Mouse (Mus musculus) C2C12 (cell line): Measurements from ENCODE around the gene Erc1. TPM values are rescaled to one million over a fixed set of nuclear protein-coding genes. Genes with fewer than 3 reads are reported as not detected.

ENCODE experiments used
- H3K27me3 ChIP-seq: one replicate; pipeline ENCODE4 v1.6.1; 2011; ENCODE audit not compliant: control insufficient read depth, insufficient read depth, insufficient read length
- H3K36me3 ChIP-seq: one replicate; pipeline ENCODE4 v1.6.1; 2011; ENCODE audit not compliant: control insufficient read depth, insufficient read depth
- H3K4me3 ChIP-seq: one replicate; pipeline ENCODE4 v1.5.1; 2011; ENCODE audit warnings: mild to moderate bottlenecking, control low read depth; ENCODE audit not compliant: poor library complexity, insufficient read depth, severe bottlenecking
- H3K79me2 ChIP-seq: one replicate; pipeline ENCODE4 v1.6.1; 2011; ENCODE audit not compliant: control insufficient read depth, insufficient read depth
- H3K79me3 ChIP-seq: one replicate; pipeline ENCODE4 v1.6.1; 2011; ENCODE audit warnings: low read depth, control low read depth
- H3ac ChIP-seq: one replicate; pipeline ENCODE3; 2011; ENCODE audit warnings: low read depth; ENCODE audit not compliant: control insufficient read depth, insufficient read length
- CEBPB ChIP-seq: IDR thresholded peaks from one replicate; pipeline ENCODE4 v1.6.1; 2011; ENCODE audit warnings: low read depth, mild to moderate bottlenecking, control low read depth, moderate library complexity
- CTCF ChIP-seq: IDR thresholded peaks from one replicate; pipeline ENCODE4 v1.5.1; 2011; ENCODE audit not compliant: control insufficient read depth, insufficient read depth, insufficient read length
- FOSL1 ChIP-seq: IDR thresholded peaks from one replicate; pipeline ENCODE4 v1.8.0; 2011; ENCODE audit warnings: mild to moderate bottlenecking, low read length; ENCODE audit not compliant: poor library complexity, insufficient read depth, severe bottlenecking
- MAX ChIP-seq: IDR thresholded peaks from one replicate; pipeline ENCODE4 v1.6.1; 2011; ENCODE audit warnings: mild to moderate bottlenecking, control low read depth
- MYOD1 ChIP-seq: IDR thresholded peaks from one replicate; pipeline ENCODE4 v1.6.1; 2011; ENCODE audit warnings: low read depth; ENCODE audit not compliant: control insufficient read depth, insufficient read length
- MYOG ChIP-seq: IDR thresholded peaks from one replicate; pipeline ENCODE4 v1.6.1; 2011; ENCODE audit not compliant: control insufficient read depth, insufficient read length; ENCODE audit errors: extremely low read depth
- USF1 ChIP-seq: IDR thresholded peaks from one replicate; pipeline ENCODE4 v1.6.1; 2011; ENCODE audit warnings: low read depth, mild to moderate bottlenecking, control low read depth, moderate library complexity
- polyA plus RNA-seq: library from polyadenylated mRNA; unstranded; fragments of >200 nt; fragmentation: generic; extraction: Trizol; gene quantifications from one replicate; pipeline ENCODE4 v1.2.1, GENCODE M21; 2012; ENCODE audit warnings: missing spikeins

Erc1 gene
- polyA plus RNA-seq, 1 experiment, result 10.2 TPM

DNA sequence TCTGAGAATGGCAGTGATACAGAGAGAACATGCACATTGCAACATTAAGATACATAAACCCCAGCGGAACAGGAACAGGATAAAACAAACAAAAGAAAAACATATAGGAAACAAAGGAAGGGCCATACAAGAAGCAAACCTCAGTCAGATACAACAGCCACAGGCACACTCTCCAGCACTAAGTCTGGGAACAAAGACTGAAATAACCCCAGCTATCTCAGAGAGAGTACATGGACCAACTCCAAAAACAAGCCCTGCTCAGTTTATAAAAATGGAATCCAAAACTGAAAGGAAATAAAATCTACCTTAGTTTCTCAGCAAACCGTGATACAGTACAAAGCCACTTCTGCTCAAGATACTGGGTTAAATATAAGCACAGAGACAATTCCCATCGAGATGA lies 107.4 kb downstream of the Erc1 start:
- Histone ChIP-seq H3K79me2 (no peaks in the 10 kb centered on the region), H3K4me3 (no peak overlapping the region), H3ac (no peak overlapping the region), H3K36me3 (peaks cover 17% of the 10 kb centered on the region), H3K79me3 (no peaks in the 10 kb centered on the region), H3K27me3 (no peaks in the 10 kb centered on the region)
- TF ChIP-seq MAX (no peak), MYOG (no peak), MYOD1 (no peak)

- no peak overlapping the region for H3ac ChIP-seq
- TF ChIP-seq CTCF (no peak), FOSL1 (no peak), CEBPB (no peak), MYOD1 (no peak), USF1 (no peak)
- H3K36me3 ChIP-seq, result peaks cover 17% of the 10 kb centered on the region
- no peaks in the 10 kb centered on the region for H3K27me3 ChIP-seq
- no peaks in the 10 kb centered on the region for H3K79me2 ChIP-seq
- H3K79me3 ChIP-seq, result no peaks in the 10 kb centered on the region
- H3K4me3 ChIP-seq, result no peak overlapping the region
Observed at GRCm38 (mm10) chr6:119738638-119739375, 109.2 kb downstream of the Erc1 start.

DNA sequence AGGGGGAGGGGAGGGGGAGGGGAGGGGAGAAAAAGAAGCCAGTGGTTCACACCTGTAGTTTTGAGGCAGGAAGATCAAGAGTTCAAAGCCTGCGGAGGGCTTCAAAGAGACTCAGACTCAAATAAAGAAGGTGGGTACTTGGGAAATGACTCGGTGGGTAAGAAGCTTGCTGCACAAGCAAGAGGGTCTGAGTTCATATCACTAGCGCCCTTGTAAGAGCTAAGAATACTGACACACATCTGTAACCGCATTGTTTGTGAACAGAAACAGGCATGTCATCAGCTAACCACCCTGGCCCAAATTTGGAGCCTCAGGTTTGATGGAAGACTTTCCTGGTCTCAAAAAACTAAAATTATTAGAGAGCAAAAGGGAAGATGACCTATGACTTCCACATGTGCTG lies 110.3 kb downstream of the Erc1 start:
- Histone ChIP-seq H3K79me2 (no peaks in the 10 kb centered on the region), H3ac (no peak overlapping the region), H3K27me3 (no peaks in the 10 kb centered on the region), H3K4me3 (no peak overlapping the region), H3K79me3 (no peaks in the 10 kb centered on the region), H3K36me3 (peaks cover 13% of the 10 kb centered on the region)
- TF ChIP-seq MAX (no peak), USF1 (no peak), FOSL1 (no peak), MYOD1 (no peak), CEBPB (no peak), CTCF (no peak), MYOG (no peak)

DNA sequence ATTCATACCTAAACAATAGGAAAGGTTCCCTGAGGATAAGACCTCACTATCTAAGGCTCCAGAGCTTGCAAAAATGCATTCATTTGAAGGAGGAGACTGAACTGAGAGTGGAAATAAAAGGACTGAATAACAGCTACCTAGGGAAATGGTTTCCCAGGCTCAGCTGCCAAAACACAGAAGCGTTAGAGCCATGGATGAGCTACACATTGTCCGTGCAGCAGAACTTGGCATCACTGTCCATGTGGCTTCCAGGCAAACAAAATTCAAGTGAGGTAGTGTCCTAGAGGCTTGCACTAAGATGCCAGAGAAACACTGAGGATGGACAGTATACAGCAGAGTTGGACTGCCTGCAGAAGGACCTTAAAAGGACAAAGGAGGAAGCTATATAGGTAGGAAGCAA lies 112.0 kb downstream of the Erc1 start:
- Histone ChIP-seq H3K27me3 (no peaks in the 10 kb centered on the region), H3K4me3 (no peak overlapping the region), H3K79me3 (no peaks in the 10 kb centered on the region), H3K36me3 (peaks cover 3% of the 10 kb centered on the region), H3ac (no peak overlapping the region), H3K79me2 (no peaks in the 10 kb centered on the region)
- TF ChIP-seq MAX, result no peak
- no peak for TF ChIP-seq MYOG
- no peak for TF ChIP-seq CTCF
- no peak for TF ChIP-seq MYOD1
- TF ChIP-seq USF1, result no peak
- no peak for TF ChIP-seq FOSL1
- no peak for TF ChIP-seq CEBPB

DNA sequence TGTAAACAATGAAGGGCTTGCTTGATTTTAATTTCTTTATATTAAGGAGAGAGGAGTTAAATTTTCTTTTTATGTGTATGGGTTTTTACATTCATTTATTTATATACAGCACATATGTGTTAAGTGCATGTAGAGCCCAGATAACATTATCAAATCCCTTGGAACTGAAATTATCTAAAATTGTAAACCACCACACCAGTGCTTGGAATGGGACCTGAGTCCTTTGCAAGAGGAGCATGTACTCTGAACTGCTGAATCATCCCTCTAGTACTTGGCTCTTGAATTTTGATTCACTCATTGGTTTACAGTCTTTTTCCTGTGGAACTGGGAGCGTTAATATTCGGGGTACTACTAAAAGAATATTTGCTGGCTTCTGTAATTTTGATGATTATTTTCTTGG lies 116.8 kb downstream of the Erc1 start:
- peaks cover 3% of the 10 kb centered on the region for H3K36me3 ChIP-seq
- H3K4me3 ChIP-seq, result no peak overlapping the region
- TF ChIP-seq USF1 (no peak), MAX (no peak), CTCF (no peak), CEBPB (no peak)
- H3K79me3 ChIP-seq, result no peaks in the 10 kb centered on the region
- no peaks in the 10 kb centered on the region for H3K27me3 ChIP-seq
- H3ac ChIP-seq, result no peak overlapping the region
- no peaks in the 10 kb centered on the region for H3K79me2 ChIP-seq

DNA sequence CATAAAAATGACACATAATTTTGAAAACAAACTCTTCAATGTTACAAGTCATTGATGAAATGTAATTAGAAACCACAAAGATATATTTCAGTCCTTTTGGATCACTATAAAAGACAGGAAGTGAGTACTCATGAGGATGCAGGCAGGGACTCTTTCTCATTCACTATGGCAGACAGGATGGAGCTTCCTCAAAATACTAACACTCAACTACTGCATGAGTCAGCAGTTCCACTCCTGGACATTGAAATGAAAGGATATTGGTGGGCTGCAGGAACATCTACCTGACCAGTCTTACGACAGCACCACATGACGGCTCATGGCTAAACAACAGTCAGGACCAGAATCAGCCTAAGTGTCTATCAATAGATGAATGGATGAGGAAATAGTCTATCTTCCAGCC lies 132.7 kb downstream of the Erc1 start:
- TF ChIP-seq CEBPB (no peak), USF1 (no peak)
- Histone ChIP-seq H3K79me2 (no peaks in the 10 kb centered on the region), H3K27me3 (no peaks in the 10 kb centered on the region), H3K79me3 (no peaks in the 10 kb centered on the region), H3K4me3 (no peak overlapping the region), H3ac (no peak overlapping the region), H3K36me3 (peaks cover 8% of the 10 kb centered on the region)
